Mouse (Mus musculus) C2C12 (cell line): ENCODE data around the gene Gm10309. TPM values are rescaled to one million over a fixed set of nuclear protein-coding genes. Genes with fewer than 3 reads are reported as not detected.

ENCODE experiments used
- H3K27me3 ChIP-seq: one replicate; pipeline ENCODE4 v1.6.1; 2011; ENCODE audit not compliant: control insufficient read depth, insufficient read depth, insufficient read length
- H3K36me3 ChIP-seq: one replicate; pipeline ENCODE4 v1.6.1; 2011; ENCODE audit not compliant: control insufficient read depth, insufficient read depth
- H3K4me3 ChIP-seq: one replicate; pipeline ENCODE4 v1.5.1; 2011; ENCODE audit warnings: mild to moderate bottlenecking, control low read depth; ENCODE audit not compliant: poor library complexity, insufficient read depth, severe bottlenecking
- H3K79me2 ChIP-seq: one replicate; pipeline ENCODE4 v1.6.1; 2011; ENCODE audit not compliant: control insufficient read depth, insufficient read depth
- H3K79me3 ChIP-seq: one replicate; pipeline ENCODE4 v1.6.1; 2011; ENCODE audit warnings: low read depth, control low read depth
- H3ac ChIP-seq: one replicate; pipeline ENCODE3; 2011; ENCODE audit warnings: low read depth; ENCODE audit not compliant: control insufficient read depth, insufficient read length
- CEBPB ChIP-seq: IDR thresholded peaks from one replicate; pipeline ENCODE4 v1.6.1; 2011; ENCODE audit warnings: low read depth, mild to moderate bottlenecking, control low read depth, moderate library complexity
- CTCF ChIP-seq: IDR thresholded peaks from one replicate; pipeline ENCODE4 v1.5.1; 2011; ENCODE audit not compliant: control insufficient read depth, insufficient read depth, insufficient read length
- FOSL1 ChIP-seq: IDR thresholded peaks from one replicate; pipeline ENCODE4 v1.8.0; 2011; ENCODE audit warnings: mild to moderate bottlenecking, low read length; ENCODE audit not compliant: poor library complexity, insufficient read depth, severe bottlenecking
- MAX ChIP-seq: IDR thresholded peaks from one replicate; pipeline ENCODE4 v1.6.1; 2011; ENCODE audit warnings: mild to moderate bottlenecking, control low read depth
- MYOD1 ChIP-seq: IDR thresholded peaks from one replicate; pipeline ENCODE4 v1.6.1; 2011; ENCODE audit warnings: low read depth; ENCODE audit not compliant: control insufficient read depth, insufficient read length
- MYOG ChIP-seq: IDR thresholded peaks from one replicate; pipeline ENCODE4 v1.6.1; 2011; ENCODE audit not compliant: control insufficient read depth, insufficient read length; ENCODE audit errors: extremely low read depth
- USF1 ChIP-seq: IDR thresholded peaks from one replicate; pipeline ENCODE4 v1.6.1; 2011; ENCODE audit warnings: low read depth, mild to moderate bottlenecking, control low read depth, moderate library complexity
- polyA plus RNA-seq: library from polyadenylated mRNA; unstranded; fragments of >200 nt; fragmentation: generic; extraction: Trizol; gene quantifications from one replicate; pipeline ENCODE4 v1.2.1, GENCODE M21; 2012; ENCODE audit warnings: missing spikeins

Gene Gm10309
- polyA plus RNA-seq, 1 experiment: 0.01 TPM

GRCm38 (mm10) chr17:86535827-86536656 lies 31.0 kb upstream of the Gm10309 start:
- Histone ChIP-seq H3ac (no peak overlapping the region), H3K79me2 (no peaks in the 10 kb centered on the region), H3K79me3 (no peaks in the 10 kb centered on the region), H3K4me3 (no peak overlapping the region), H3K36me3 (no peaks in the 10 kb centered on the region), H3K27me3 (no peaks in the 10 kb centered on the region)
- TF ChIP-seq CTCF (peak; percentile 52), FOSL1 (peak; percentile 14), MAX (no peak)

- Histone ChIP-seq H3K36me3 (no peaks in the 10 kb centered on the region), H3ac (no peak overlapping the region), H3K27me3 (no peaks in the 10 kb centered on the region), H3K79me2 (no peaks in the 10 kb centered on the region), H3K79me3 (no peaks in the 10 kb centered on the region), H3K4me3 (no peak overlapping the region)
- TF ChIP-seq MAX (no peak), MYOG (no peak), CTCF (no peak), CEBPB (no peak), USF1 (no peak), MYOD1 (no peak), FOSL1 (no peak)
Observed at GRCm38 (mm10) chr17:86535096-86535495, 30.1 kb upstream of the Gm10309 start.

DNA sequence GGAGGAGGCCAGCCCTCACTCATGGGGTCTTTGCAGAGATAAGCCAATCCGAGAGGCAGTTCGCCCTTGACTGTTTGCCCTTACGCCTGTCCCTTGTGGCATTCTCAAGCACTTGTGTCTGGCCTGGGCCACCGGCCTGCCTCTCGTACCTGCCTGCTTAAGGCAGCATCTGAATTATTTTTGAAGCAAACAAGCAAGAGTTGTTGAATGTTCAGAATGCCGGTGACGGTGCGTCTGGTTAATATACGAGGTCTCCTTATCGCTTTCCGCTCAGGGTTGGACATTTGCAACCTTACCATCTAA lies 28.5 kb upstream of the Gm10309 start:
- H3K4me3 ChIP-seq: no peak overlapping the region
- H3ac ChIP-seq: no peak overlapping the region
- TF ChIP-seq MYOD1: no peak
- no peak for TF ChIP-seq MYOG
- TF ChIP-seq FOSL1: no peak
- no peak for TF ChIP-seq MAX
- TF ChIP-seq USF1: no peak
- no peak for TF ChIP-seq CTCF
- TF ChIP-seq CEBPB: no peak
- no peaks in the 10 kb centered on the region for H3K79me3 ChIP-seq
- H3K27me3 ChIP-seq: no peaks in the 10 kb centered on the region
- H3K79me2 ChIP-seq: no peaks in the 10 kb centered on the region
- H3K36me3 ChIP-seq: no peaks in the 10 kb centered on the region

DNA sequence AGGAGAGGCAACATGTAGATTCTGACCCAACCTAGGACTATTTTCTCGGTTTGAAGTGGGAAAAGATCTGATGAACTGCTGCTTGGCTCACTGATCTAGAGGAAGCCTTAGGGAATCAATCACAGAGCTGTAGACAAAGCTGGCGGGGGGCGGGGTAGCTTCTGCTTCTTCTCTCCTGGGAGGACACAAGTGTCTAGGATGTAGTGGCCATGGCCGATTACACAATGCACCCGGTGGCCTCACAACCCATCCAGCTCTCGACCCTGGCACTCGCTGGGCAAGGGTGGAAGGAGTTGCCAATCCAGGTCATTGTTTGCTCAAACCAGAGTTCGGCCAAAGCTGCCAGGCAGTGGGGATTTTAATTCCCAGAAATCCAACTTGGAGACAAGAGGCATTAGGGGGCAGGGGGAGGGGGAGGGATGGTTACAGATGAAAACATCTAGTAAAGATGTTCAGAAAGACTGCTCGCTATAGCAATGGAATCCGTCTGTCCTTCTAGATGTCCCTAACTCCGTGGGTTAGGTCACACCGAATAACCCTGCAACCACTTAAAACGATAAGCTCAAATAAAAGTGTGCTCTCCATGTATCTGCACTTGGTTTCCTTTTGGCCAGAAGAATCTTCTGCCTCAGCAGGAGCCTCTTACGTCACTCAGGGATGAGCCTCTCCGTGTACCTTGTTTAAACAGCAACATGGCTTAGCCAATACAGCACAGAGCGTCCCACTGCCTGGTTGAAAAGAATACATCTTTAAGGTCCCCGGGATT lies 27.9 kb upstream of the Gm10309 start:
- H3ac ChIP-seq: no peak overlapping the region
- no peaks in the 10 kb centered on the region for H3K27me3 ChIP-seq
- TF ChIP-seq USF1: no peak
- TF ChIP-seq CEBPB: no peak
- no peak for TF ChIP-seq FOSL1
- no peak for TF ChIP-seq CTCF
- no peak for TF ChIP-seq MYOG
- TF ChIP-seq MAX: no peak
- TF ChIP-seq MYOD1: no peak
- no peaks in the 10 kb centered on the region for H3K79me2 ChIP-seq
- no peaks in the 10 kb centered on the region for H3K79me3 ChIP-seq
- H3K36me3 ChIP-seq: no peaks in the 10 kb centered on the region
- H3K4me3 ChIP-seq: no peak overlapping the region

DNA sequence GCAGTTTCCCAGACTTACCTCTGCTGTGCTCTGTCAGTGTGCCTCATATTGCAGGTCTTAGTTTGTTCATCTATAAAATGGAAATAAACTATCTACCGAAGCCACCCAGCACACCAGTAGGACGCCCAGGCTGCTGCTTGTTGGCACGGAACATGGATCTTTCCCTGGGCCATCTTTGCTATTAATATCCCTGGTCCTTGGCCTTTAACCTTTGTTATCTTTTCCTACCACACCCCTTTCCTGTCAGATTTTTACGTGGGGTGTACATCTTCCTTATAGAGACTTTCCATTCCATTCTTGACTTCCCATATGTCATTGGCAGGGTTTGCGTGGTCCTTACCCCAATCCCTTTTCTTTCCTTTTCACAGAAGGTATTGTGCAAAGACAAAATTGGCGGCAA lies 26.2 kb upstream of the Gm10309 start:
- Histone ChIP-seq H3K27me3 (no peaks in the 10 kb centered on the region), H3K79me2 (no peaks in the 10 kb centered on the region), H3K36me3 (no peaks in the 10 kb centered on the region), H3ac (no peak overlapping the region), H3K79me3 (no peaks in the 10 kb centered on the region), H3K4me3 (no peak overlapping the region)
- no peak for TF ChIP-seq MAX
- TF ChIP-seq FOSL1: no peak
- no peak for TF ChIP-seq MYOD1
- no peak for TF ChIP-seq MYOG
- no peak for TF ChIP-seq CEBPB
- no peak for TF ChIP-seq USF1
- TF ChIP-seq CTCF: no peak

DNA sequence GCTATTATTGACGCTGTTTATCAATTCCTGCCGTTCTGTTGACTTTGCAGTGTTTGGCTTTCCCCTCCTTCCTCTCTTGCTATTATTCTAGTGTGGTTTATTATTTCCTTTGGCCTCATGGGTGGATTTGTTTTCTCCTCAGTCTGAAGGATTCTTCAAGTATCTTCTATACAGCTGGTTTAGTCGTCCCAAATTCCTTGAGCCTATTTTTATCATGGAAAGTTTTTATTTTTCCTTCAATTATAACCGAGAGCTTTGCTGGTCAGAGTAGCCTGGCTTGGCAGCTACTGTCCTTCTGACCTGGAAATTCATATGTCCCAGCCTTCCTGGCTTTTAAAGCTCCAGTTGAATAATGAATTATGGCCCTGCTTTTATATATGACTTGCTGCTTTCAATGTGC lies 24.4 kb upstream of the Gm10309 start:
- no peaks in the 10 kb centered on the region for H3K36me3 ChIP-seq
- no peaks in the 10 kb centered on the region for H3K79me2 ChIP-seq
- H3K4me3 ChIP-seq: no peak overlapping the region
- TF ChIP-seq CTCF: no peak
- no peak overlapping the region for H3ac ChIP-seq
- H3K79me3 ChIP-seq: no peaks in the 10 kb centered on the region
- no peaks in the 10 kb centered on the region for H3K27me3 ChIP-seq
